Mouse (Mus musculus) stomach, postnatal 0 days (tissue): ENCODE results near the gene Arhgef10l. TPM values are rescaled to one million over a fixed set of nuclear protein-coding genes. Genes with fewer than 3 reads are reported as not detected.

ENCODE experiments used
- ATAC-seq: fragments of 200-750 bp; cut with Nextera tagmentation; 2 replicates; pipeline ENCODE4 v1.8.0; 2017; ENCODE audit not compliant: low FRiP score, low TSS enrichment
- DNase-seq: peaks from one replicate; pipeline ENCODE4 v3.0.0-alpha.2; 2016; ENCODE audit warnings: low spot score
- H3K27ac ChIP-seq: fragments of 300-500 bp; sonication (generic); replicated peaks from 2 replicates; pipeline ENCODE4 v1.5.1; 2014; ENCODE audit warnings: mild to moderate bottlenecking, control low read depth
- H3K27me3 ChIP-seq: fragments of 300-500 bp; sonication (generic); 2 replicates; pipeline ENCODE4 v1.6.1; 2014; ENCODE audit warnings: low read length; ENCODE audit not compliant: control insufficient read depth, insufficient read depth
- H3K36me3 ChIP-seq: fragments of 300-500 bp; sonication (generic); 2 replicates; pipeline ENCODE4 v1.6.1; 2014; ENCODE audit warnings: low read length, mixed read lengths; ENCODE audit not compliant: control insufficient read depth, insufficient read depth
- H3K4me1 ChIP-seq: fragments of 300-500 bp; sonication (generic); replicated peaks from 2 replicates; pipeline ENCODE4 v1.6.1; 2014; ENCODE audit warnings: antibody characterized with exemption; ENCODE audit not compliant: control insufficient read depth, insufficient read depth
- H3K4me2 ChIP-seq: fragments of 300-500 bp; sonication (generic); replicated peaks from 2 replicates; pipeline ENCODE4 v1.6.1; 2014; ENCODE audit warnings: low read depth, mild to moderate bottlenecking, control low read depth, moderate library complexity
- H3K4me3 ChIP-seq: fragments of 300-500 bp; sonication (generic); 2 replicates; pipeline ENCODE4 v1.5.1; 2014; ENCODE audit warnings: low read depth, low read length, control low read depth
- H3K9ac ChIP-seq: fragments of 300-500 bp; sonication (generic); 2 replicates; pipeline ENCODE4 v1.6.1; 2014; ENCODE audit warnings: mild to moderate bottlenecking, low read length, control low read depth, mixed read lengths
- H3K9me3 ChIP-seq: fragments of 300-500 bp; sonication (generic); 2 replicates; pipeline ENCODE4 v1.6.1; 2016; ENCODE audit warnings: low read length; ENCODE audit not compliant: control insufficient read depth
- CTCF ChIP-seq: IDR thresholded peaks from 2 replicates; pipeline ENCODE4 v1.5.1; 2016; ENCODE audit warnings: antibody characterized with exemption, low read depth, mild to moderate bottlenecking, moderate library complexity
- EP300 ChIP-seq: optimal IDR thresholded peaks from 2 replicates; pipeline ENCODE3; 2016; ENCODE audit warnings: antibody characterized with exemption
- WGBS: fragments of 180-500 bp; shearing (Covaris S2); extraction: QIAGEN DNeasy Blood & Tissue Kit; methylation state at CpG from one replicate; pipeline ENCODE4 v1.1.7; 2014; 5-methylcytosine and 5-hydroxymethylcytosine counted together
- polyA plus RNA-seq: library from polyadenylated mRNA; unstranded; fragments of >200 nt; fragmentation: Nextera tagmentation; extraction: Ambion mirVana; gene quantifications from 2 replicates; pipeline ENCODE4 v1.2.1, GENCODE M21; 2015

The Arhgef10l gene
- polyA plus RNA-seq, 1 experiment from 2014 or later = 11.3 TPM

GRCm38 (mm10) chr4:140695675-140696585 lies 30.1 kb upstream of the Arhgef10l start:
- 66% methylated on average over 14 of the region's 14 CpGs for WGBS
- no peak overlapping the region for H3K27ac ChIP-seq
- H3K9ac ChIP-seq = no peak overlapping the region
- H3K36me3 ChIP-seq = no peaks in the 10 kb centered on the region
- ATAC-seq = no peak
- no peak overlapping the region for H3K4me3 ChIP-seq
- H3K4me1 ChIP-seq = no peaks in the 10 kb centered on the region
- H3K27me3 ChIP-seq = no peaks in the 10 kb centered on the region
- no peak for DNase-seq
- H3K4me2 ChIP-seq = no peak overlapping the region
- no peak for TF ChIP-seq CTCF
- TF ChIP-seq EP300 = no peak
- H3K9me3 ChIP-seq = no peaks in the 10 kb centered on the region

- Histone ChIP-seq H3K4me3 (no peak overlapping the region), H3K4me1 (no peaks in the 10 kb centered on the region), H3K27ac (no peak overlapping the region), H3K9me3 (no peaks in the 10 kb centered on the region), H3K4me2 (no peak overlapping the region), H3K9ac (no peak overlapping the region), H3K27me3 (no peaks in the 10 kb centered on the region), H3K36me3 (no peaks in the 10 kb centered on the region)
- 77% methylated on average over 7 of the region's 7 CpGs for WGBS
- ATAC-seq (no peak), DNase-seq (no peak)
- TF ChIP-seq CTCF (no peak), EP300 (no peak)
Observed at GRCm38 (mm10) chr4:140695146-140695545, 29.3 kb upstream of the Arhgef10l start.

GRCm38 (mm10) chr4:140694551-140695060 lies 28.8 kb upstream of the Arhgef10l start:
- WGBS = 44% methylated on average over 1 of the region's 1 CpGs
- no peak overlapping the region for H3K4me2 ChIP-seq
- H3K27ac ChIP-seq = no peak overlapping the region
- no peaks in the 10 kb centered on the region for H3K27me3 ChIP-seq
- TF ChIP-seq CTCF (no peak), EP300 (no peak)
- no peak overlapping the region for H3K9ac ChIP-seq
- no peak overlapping the region for H3K4me3 ChIP-seq
- no peaks in the 10 kb centered on the region for H3K9me3 ChIP-seq
- DNase-seq (no peak), ATAC-seq (no peak)
- no peaks in the 10 kb centered on the region for H3K4me1 ChIP-seq
- H3K36me3 ChIP-seq = no peaks in the 10 kb centered on the region

- no peak overlapping the region for H3K4me2 ChIP-seq
- 69% methylated on average over 4 of the region's 4 CpGs for whole genome bisulfite sequencing
- TF ChIP-seq CTCF (no peak), EP300 (no peak)
- ATAC-seq (no peak), DNase-seq (no peak)
- no peaks in the 10 kb centered on the region for H3K27me3 ChIP-seq
- no peak overlapping the region for H3K9ac ChIP-seq
- H3K4me3 ChIP-seq = no peak overlapping the region
- H3K27ac ChIP-seq = no peak overlapping the region
- no peaks in the 10 kb centered on the region for H3K36me3 ChIP-seq
- no peaks in the 10 kb centered on the region for H3K4me1 ChIP-seq
- no peaks in the 10 kb centered on the region for H3K9me3 ChIP-seq
Observed at GRCm38 (mm10) chr4:140693513-140693912, 27.7 kb upstream of the Arhgef10l start.

- no peak overlapping the region for H3K27ac ChIP-seq
- H3K4me2 ChIP-seq = no peak overlapping the region
- ATAC-seq (no peak), DNase-seq (no peak)
- no peak overlapping the region for H3K9ac ChIP-seq
- no peak overlapping the region for H3K4me3 ChIP-seq
- no peaks in the 10 kb centered on the region for H3K27me3 ChIP-seq
- 78% methylated on average over 7 of the region's 7 CpGs for WGBS
- TF ChIP-seq CTCF = no peak
- no peak for TF ChIP-seq EP300
- no peaks in the 10 kb centered on the region for H3K36me3 ChIP-seq
- H3K9me3 ChIP-seq = no peaks in the 10 kb centered on the region
- H3K4me1 ChIP-seq = no peaks in the 10 kb centered on the region
Observed at GRCm38 (mm10) chr4:140691481-140691880, 25.7 kb upstream of the Arhgef10l start.
